Mouse (Mus musculus): Measurements from ENCODE around the gene Zbtb44. TPM values are rescaled to one million over a fixed set of nuclear protein-coding genes. Genes with fewer than 3 reads are reported as not detected.

Zbtb44 gene
- polyA plus RNA-seq (2015; fragmentation: Nextera tagmentation; extraction: Ambion mirVana), result 5.0 and 5.6 TPM in 2 replicates

DNA sequence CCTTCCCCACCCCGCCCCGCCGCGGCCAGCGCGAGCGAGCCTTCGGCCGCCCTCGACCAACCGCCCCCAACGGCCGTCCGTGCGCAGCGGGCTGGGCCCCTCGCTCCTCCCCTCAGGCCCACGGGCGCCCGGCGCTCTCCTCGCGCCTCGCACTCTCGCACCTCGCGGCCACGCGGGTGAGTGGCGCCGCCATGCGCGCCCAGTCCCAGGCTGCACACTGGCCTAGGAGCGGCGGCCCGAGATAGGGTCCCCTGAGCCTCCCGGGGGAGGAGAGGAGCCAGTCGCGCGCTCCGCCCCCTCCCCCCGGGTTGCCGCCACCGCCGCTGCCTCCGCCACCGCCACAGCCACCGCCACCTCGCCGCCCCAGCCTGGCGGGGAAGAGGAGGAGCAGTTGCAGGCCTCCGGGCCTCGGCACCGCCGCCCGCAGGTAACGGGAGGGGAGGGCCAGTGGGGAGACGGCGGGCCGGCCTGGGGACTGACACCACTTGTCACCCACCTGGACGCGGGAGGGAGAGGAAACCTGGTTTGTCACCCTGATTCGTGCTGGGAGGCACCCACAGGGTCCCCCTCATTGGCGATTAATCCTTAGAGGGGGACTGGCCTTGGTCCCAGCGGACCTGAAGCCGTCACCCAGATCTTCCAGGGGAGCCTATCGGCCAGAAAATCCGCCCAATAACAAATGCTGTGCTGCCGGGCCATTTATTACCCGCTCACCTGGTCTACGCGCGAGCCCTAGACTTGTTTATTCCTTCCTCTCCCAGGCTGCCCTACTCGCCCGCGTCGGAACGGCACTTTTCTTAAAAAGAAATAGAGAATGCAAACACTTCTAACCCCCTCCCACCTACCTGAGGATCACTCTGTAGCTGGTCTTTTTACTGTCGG is at the start of gene Zbtb44:
Gene Zbtb44, plus strand, starts transcription at position 113 of the 882 bp plus-strand sequence.
- H3K9ac ChIP-seq (replicated peaks), result peak within 1 kb of the TSS; percentile 80
- H3K4me1 ChIP-seq, result peaks cover 22% of the 10 kb centered on the region
- ATAC-seq (replicated peaks), result peak; percentile 92
- H3K4me2 ChIP-seq (replicated peaks), result peak within 1 kb of the TSS; percentile 89
- H3K9me3 ChIP-seq, result no peaks in the 10 kb centered on the region
- no peaks in the 10 kb centered on the region; the same call in 1 of the 2 replicates for H3K36me3 ChIP-seq
- H3K27me3 ChIP-seq, result no peaks in the 10 kb centered on the region
- WGBS, result under 1% methylated on average over 65 of the region's 79 CpGs
- H3K4me3 ChIP-seq, result peak within 1 kb of the TSS; percentile 92
- H3K27ac ChIP-seq (replicated peaks), result peak within 1 kb of the TSS; percentile 98

DNA sequence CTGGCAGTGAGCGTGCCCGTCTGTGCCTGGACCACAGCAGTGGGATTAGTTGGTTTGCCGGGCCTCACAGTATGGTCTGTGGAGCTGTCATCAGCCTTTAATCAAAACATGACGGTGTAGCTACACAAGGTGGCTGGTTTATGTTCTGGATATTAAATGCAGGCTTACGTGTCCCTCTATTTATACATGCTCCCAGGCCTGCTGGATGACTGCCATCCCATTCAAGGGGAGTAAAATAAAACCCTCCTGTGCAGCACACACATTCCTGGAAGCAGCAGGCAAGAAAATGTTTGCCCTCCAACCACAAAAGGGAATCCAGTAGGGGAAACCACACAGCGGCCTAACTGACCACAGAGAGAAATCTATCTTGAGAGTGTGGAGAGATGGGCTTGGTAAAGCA is 44.7 kb upstream of the Zbtb44 start:
- no peak overlapping the region for H3K9ac ChIP-seq (replicated peaks)
- no peak for ATAC-seq (replicated peaks)
- no peak overlapping the region for H3K4me3 ChIP-seq
- no peak overlapping the region for H3K4me2 ChIP-seq (replicated peaks)
- WGBS, result 64% methylated on average over 6 of the region's 6 CpGs
- H3K9me3 ChIP-seq, result no peaks in the 10 kb centered on the region
- no peaks in the 10 kb centered on the region for H3K36me3 ChIP-seq
- no peaks in the 10 kb centered on the region for H3K4me1 ChIP-seq
- H3K27me3 ChIP-seq, result no peaks in the 10 kb centered on the region
- H3K27ac ChIP-seq (replicated peaks), result no peak overlapping the region

DNA sequence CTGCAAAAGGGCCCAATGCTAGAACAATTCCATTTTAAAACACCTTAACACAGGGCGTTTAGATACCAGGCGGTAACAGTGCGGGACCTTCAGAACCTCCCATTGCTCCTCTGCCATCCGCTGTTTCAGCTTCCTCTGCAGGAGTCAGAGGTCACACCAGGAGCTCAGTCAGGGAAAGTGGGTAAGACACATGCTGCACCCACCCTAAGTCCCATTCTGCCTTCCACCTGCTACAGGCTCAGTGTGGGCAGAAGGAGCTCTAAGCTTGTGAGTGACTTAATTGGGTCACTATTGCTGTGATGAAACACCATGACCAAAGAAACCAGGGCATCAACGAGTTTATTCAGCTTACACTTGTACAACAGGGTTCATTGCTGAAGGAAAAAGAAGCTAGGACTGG is 37.3 kb upstream of the Zbtb44 start:
- ATAC-seq (replicated peaks), result no peak

DNA sequence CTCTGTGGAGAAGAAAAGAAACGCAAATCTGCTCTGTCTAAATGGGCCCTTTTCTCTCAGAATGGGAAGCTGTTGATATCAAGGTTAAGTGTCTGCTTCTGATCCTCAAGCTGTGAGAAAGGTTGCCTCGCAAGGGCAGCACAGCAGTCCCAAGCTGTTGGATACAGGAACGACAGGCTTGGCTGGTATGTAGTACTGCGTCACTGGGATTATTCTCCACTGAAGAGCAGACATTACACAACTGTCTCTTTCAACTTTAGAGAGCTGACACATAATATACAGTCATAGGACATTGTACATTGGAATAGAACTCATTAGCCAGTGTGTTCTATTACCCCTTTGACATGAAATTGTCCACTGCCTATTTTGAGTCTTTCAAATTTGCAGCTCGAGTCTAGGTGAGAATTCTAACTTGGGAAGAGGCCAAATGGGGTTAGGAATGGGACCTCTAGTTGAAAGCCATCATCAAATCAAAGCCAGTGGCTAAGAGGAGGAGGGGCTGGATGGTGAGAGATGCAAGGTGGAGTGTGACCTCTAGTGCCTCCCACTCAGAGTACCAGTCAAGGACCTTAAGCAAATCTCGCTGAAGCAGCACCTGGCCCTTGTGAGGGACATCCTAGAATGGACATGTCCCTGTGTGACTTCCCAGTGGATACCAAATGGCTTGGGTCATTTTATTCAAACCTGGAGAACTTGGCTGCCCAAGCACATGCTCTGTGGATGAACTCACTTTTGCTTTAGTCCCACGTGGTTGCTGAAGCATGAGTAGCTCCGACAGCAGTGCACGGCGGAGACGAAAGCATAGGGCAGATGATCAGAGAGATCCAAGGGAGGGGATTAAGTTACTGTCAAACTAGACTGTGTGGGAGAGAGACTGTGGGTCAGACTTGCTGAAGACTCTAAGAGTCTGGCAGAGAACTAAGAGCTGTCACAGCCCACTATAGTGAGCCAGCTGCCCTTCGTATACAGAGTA is 33.6 kb upstream of the Zbtb44 start:
- Histone ChIP-seq H3K4me3 (no peak overlapping the region), H3K36me3 (no peaks in the 10 kb centered on the region), H3K9ac (replicated peaks) (no peak overlapping the region), H3K9me3 (no peaks in the 10 kb centered on the region), H3K4me2 (replicated peaks) (no peak overlapping the region), H3K4me1 (no peaks in the 10 kb centered on the region), H3K27me3 (no peaks in the 10 kb centered on the region), H3K27ac (replicated peaks) (no peak overlapping the region)
- no peak for ATAC-seq (replicated peaks)
- 84% methylated on average over 12 of the region's 12 CpGs for WGBS

More for the DNA sequence above, 37.3 kb upstream of the Zbtb44 start:
- H3K9me3 ChIP-seq, result no peaks in the 10 kb centered on the region
- H3K4me2 ChIP-seq (replicated peaks), result no peak overlapping the region
- no peak overlapping the region for H3K9ac ChIP-seq (replicated peaks)
- 85% methylated on average over 5 of the region's 5 CpGs for WGBS
- H3K36me3 ChIP-seq, result no peaks in the 10 kb centered on the region
- H3K27me3 ChIP-seq, result no peaks in the 10 kb centered on the region
- no peaks in the 10 kb centered on the region for H3K4me1 ChIP-seq
- H3K4me3 ChIP-seq, result no peak overlapping the region
- H3K27ac ChIP-seq (replicated peaks), result no peak overlapping the region

DNA sequence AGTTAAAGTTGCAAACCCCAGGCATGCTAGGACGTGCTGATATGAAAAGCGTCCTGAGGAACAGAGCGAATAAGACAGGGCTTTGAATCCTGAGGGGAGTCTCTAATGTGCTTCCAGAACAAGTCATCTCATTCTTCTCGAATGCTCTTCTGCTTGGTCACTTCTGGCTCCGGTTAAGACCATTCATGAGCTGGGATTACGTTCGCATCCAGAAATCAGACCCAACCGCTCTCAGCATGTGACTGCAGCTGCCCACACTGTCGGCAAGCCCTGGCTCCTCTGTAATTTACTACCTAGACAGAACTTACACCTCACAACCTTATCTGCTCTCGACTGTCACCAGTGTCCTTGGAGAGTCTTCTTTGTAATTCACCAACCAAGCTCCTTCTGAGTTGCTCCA is 29.8 kb upstream of the Zbtb44 start:
- H3K27ac ChIP-seq (replicated peaks), result no peak overlapping the region
- 80% methylated on average over 10 of the region's 10 CpGs for WGBS
- H3K27me3 ChIP-seq, result no peaks in the 10 kb centered on the region
- H3K9ac ChIP-seq (replicated peaks), result no peak overlapping the region
- no peak overlapping the region for H3K4me3 ChIP-seq
- no peaks in the 10 kb centered on the region for H3K36me3 ChIP-seq
- no peak overlapping the region for H3K4me2 ChIP-seq (replicated peaks)
- H3K4me1 ChIP-seq, result no peaks in the 10 kb centered on the region
- no peaks in the 10 kb centered on the region for H3K9me3 ChIP-seq
- ATAC-seq (replicated peaks), result no peak

DNA sequence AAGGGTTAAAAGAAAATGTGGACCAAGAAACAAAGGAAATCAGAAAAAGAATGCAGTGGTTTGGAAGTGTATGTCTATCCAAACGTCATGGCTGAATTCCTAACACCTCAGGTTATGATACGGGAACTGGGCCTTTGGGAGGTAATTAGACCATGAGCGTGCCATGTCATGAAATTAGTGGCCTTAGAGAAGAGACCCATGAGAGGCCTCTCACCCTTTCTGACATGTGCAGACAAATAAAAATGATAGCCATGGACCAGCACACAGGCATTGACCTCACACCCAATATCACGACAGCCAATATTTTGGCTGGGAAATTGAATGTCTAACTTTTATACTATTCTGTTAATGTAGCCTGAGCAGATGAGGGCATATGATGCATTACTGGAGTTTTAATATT is 27.9 kb upstream of the Zbtb44 start:
- no peaks in the 10 kb centered on the region for H3K36me3 ChIP-seq
- WGBS, result 87% methylated on average over 4 of the region's 4 CpGs
- H3K4me3 ChIP-seq, result no peak overlapping the region
- no peak overlapping the region for H3K27ac ChIP-seq (replicated peaks)
- no peaks in the 10 kb centered on the region for H3K4me1 ChIP-seq
- H3K9me3 ChIP-seq, result no peaks in the 10 kb centered on the region
- H3K9ac ChIP-seq (replicated peaks), result no peak overlapping the region
- no peak for ATAC-seq (replicated peaks)
- H3K27me3 ChIP-seq, result no peaks in the 10 kb centered on the region
- H3K4me2 ChIP-seq (replicated peaks), result no peak overlapping the region

DNA sequence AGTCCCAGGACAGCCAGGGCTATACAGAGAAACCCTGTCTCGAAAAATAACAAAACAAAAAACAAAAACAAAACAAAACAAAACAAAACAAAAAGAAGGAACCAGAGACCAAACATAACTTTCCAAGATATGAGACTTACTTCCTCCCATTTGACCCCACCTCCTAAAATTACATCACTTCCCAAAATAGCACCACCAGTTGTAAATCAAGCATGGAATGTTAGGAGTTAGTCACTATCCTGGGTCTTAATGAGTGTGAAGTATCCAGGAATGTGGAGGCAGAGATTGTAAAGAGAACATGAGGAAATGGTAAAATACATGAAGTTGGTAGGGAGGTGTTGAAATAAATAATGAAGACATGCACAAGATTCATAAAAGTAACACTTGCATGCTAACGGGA is 21.1 kb upstream of the Zbtb44 start:
- H3K27ac ChIP-seq (replicated peaks), result no peak overlapping the region
- no peaks in the 10 kb centered on the region for H3K27me3 ChIP-seq
- H3K4me1 ChIP-seq, result no peaks in the 10 kb centered on the region
- H3K4me2 ChIP-seq (replicated peaks), result no peak overlapping the region
- H3K9me3 ChIP-seq, result no peaks in the 10 kb centered on the region
- H3K9ac ChIP-seq (replicated peaks), result no peak overlapping the region
- ATAC-seq (replicated peaks), result no peak
- 83% methylated on average over 2 of the region's 2 CpGs for WGBS
- H3K36me3 ChIP-seq, result no peaks in the 10 kb centered on the region
- H3K4me3 ChIP-seq, result no peak overlapping the region

DNA sequence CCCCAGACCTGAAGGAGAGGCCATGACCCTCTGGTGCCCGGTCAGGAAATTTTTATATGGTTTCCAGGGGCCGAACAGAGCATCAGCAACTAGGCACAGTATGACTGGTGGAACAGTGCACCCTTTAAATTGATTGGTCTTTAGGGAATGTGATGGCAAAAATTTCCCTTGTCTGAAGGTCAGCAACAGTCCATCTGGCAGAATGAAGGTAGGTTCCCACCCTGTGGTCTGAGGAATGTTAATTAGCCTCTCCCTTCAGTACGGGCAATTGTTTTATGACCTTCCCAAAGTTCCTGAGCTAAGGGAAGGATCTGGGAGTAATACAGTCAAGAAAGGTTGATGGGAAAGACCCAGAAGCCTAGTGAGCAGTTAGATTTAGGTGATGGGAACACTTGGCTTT is 20.4 kb upstream of the Zbtb44 start:
- Histone ChIP-seq H3K4me1 (no peaks in the 10 kb centered on the region), H3K36me3 (no peaks in the 10 kb centered on the region), H3K27ac (replicated peaks) (no peak overlapping the region), H3K4me3 (no peak overlapping the region), H3K9ac (replicated peaks) (no peak overlapping the region), H3K9me3 (no peaks in the 10 kb centered on the region), H3K4me2 (replicated peaks) (no peak overlapping the region), H3K27me3 (no peaks in the 10 kb centered on the region)
- WGBS, result 86% methylated on average over 3 of the region's 3 CpGs
- no peak for ATAC-seq (replicated peaks)

DNA sequence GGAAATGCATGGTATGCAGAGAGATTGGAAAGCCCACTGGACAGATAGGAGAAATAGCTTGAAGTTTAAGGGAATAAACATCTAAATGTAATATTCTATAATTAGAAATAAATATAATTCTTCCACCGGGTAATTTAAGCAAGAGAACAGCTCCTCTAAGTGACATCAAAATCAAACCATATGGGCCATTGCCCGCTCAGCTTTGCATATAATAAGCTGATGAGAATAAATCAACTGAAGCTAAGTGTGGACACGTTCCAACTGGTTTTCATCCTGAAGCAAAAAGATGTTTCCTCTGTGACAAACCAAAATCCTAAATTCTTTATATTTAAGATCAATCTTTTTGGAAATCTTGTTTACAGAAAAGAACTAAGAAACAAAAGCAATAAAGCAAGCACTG is 19.7 kb upstream of the Zbtb44 start:
- H3K4me3 ChIP-seq, result no peak overlapping the region
- no peak overlapping the region for H3K9ac ChIP-seq (replicated peaks)
- no peaks in the 10 kb centered on the region for H3K9me3 ChIP-seq
- no peak overlapping the region for H3K27ac ChIP-seq (replicated peaks)
- H3K4me2 ChIP-seq (replicated peaks), result no peak overlapping the region
- no peaks in the 10 kb centered on the region for H3K27me3 ChIP-seq
- no peak for ATAC-seq (replicated peaks)
- no peaks in the 10 kb centered on the region for H3K4me1 ChIP-seq
- WGBS, result 71% methylated on average over 3 of the region's 3 CpGs
- H3K36me3 ChIP-seq, result no peaks in the 10 kb centered on the region

DNA sequence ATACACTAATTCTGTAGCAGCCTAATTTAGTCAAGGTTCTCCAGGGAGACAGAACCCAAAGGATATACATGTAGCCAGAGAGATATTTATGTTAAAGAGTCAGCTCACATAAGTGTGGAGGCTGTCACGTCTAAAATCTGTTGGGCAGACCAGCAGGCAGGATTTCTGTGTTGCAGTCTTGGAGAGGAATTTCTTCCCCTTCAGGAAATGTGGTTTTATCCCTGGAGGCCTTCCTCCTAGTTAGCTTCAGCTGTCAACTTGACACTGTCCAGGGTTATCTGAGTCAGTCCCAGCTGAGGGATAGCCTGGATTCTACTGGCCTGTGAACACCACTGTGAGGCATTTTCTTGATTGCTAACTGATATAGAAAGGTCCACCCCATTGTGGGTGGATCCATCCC is 18.9 kb upstream of the Zbtb44 start:
- Histone ChIP-seq H3K27me3 (no peaks in the 10 kb centered on the region), H3K9me3 (no peaks in the 10 kb centered on the region), H3K4me3 (no peak overlapping the region), H3K4me1 (no peaks in the 10 kb centered on the region), H3K4me2 (replicated peaks) (no peak overlapping the region), H3K27ac (replicated peaks) (no peak overlapping the region), H3K36me3 (no peaks in the 10 kb centered on the region), H3K9ac (replicated peaks) (no peak overlapping the region)
- no peak for ATAC-seq (replicated peaks)
- WGBS, result 55% methylated on average over 1 of the region's 1 CpGs

DNA sequence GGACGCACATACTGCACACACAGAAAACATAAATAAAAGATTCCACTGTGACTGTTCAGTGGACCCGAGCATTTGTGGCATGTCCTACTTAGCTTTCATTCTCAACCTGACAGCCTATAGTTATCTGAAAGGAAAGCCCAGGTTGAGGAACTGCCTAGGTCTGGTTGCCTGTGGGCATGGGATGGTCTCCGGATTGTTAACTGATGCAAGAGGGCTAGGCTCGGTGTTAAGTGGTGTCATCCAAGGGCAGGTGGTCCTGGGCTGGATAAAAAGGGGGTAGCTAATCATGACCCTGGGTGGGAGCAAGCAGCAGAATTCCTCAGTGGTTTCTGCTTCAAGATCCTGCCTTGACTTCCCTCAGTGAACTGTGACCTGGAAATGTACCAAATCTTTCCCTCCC is 17.8 kb upstream of the Zbtb44 start:
- Histone ChIP-seq H3K27me3 (no peaks in the 10 kb centered on the region), H3K36me3 (no peaks in the 10 kb centered on the region), H3K9me3 (no peaks in the 10 kb centered on the region), H3K27ac (replicated peaks) (no peak overlapping the region), H3K4me1 (no peaks in the 10 kb centered on the region), H3K4me3 (no peak overlapping the region), H3K9ac (replicated peaks) (no peak overlapping the region), H3K4me2 (replicated peaks) (no peak overlapping the region)
- 90% methylated on average over 4 of the region's 4 CpGs for WGBS
- no peak for ATAC-seq (replicated peaks)

DNA sequence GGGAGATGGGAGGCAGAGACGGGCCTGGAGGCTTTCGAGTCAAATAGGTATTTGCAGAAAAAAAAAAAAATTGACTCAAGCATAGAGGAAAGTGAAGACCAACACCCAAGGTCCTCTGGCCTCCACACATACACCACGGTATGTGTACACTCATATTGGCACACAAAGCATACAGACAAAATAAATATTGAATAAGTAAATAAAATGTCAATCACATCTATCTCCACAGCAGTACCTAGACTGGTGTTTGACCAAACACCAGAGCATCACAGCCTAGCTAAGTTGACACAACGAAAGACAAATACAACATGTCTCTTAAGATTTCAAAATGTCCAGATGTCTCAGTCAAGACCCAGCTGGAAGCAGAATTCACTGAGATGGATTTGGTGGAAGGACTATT is 17.0 kb upstream of the Zbtb44 start:
- ATAC-seq (replicated peaks), result no peak
- no peak overlapping the region for H3K27ac ChIP-seq (replicated peaks)
- no peaks in the 10 kb centered on the region for H3K4me1 ChIP-seq
- WGBS, result 88% methylated on average over 4 of the region's 4 CpGs
- H3K27me3 ChIP-seq, result no peaks in the 10 kb centered on the region
- H3K9ac ChIP-seq (replicated peaks), result no peak overlapping the region
- no peaks in the 10 kb centered on the region for H3K9me3 ChIP-seq
- H3K36me3 ChIP-seq, result no peaks in the 10 kb centered on the region
- no peak overlapping the region for H3K4me3 ChIP-seq
- no peak overlapping the region for H3K4me2 ChIP-seq (replicated peaks)

Data from forebrain, embryonic 15.5 days (tissue).